Mouse (Mus musculus): ENCODE measurements around the gene Smo.
"Not testable (repeated sequence)": the region's sequence is repeated elsewhere in the genome, so short reads cannot be mapped to it uniquely, and the experiment has no call there.

Smo gene

DNA sequence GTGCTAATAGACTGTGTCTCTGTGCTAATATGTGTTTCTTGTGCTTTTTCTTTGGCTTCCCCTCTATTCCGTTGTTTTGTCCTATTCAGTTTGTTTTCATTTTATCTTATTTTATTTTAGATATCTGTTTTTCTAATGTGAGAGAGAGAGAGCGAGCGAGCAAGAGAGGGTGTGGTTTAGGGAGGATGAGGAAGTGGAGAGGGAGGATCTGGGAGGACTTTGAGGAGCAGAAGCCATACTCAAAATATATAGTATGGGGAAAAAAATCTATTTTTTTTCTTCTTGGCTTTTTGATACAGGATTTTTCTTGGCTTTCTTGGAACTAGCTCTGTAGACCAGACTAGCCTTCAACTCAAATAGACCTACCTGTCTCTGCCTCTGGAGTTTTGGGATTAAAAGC is 7.3 kb upstream of the Smo start:
- no peak for DNase-seq

DNA sequence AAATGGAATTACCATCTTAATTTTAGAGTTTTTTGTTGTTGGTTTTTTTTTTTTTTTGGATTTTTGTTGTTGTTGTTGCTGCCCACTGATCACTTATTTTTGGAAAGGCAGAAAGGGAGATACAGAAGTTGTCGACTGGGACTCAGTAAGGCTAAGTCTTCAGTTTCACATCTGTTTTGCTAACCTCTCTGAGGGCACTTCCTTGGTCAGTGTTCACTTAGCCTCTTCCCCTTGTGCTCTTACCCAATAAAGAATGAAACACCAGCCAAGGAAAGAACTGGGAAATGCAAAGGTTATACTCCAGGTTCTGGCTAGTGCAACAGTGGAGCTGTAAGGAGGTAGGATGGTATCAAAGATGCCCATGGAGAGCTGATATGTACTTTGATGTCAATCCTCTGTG is 5.8 kb upstream of the Smo start:
- no peak for DNase-seq

DNA sequence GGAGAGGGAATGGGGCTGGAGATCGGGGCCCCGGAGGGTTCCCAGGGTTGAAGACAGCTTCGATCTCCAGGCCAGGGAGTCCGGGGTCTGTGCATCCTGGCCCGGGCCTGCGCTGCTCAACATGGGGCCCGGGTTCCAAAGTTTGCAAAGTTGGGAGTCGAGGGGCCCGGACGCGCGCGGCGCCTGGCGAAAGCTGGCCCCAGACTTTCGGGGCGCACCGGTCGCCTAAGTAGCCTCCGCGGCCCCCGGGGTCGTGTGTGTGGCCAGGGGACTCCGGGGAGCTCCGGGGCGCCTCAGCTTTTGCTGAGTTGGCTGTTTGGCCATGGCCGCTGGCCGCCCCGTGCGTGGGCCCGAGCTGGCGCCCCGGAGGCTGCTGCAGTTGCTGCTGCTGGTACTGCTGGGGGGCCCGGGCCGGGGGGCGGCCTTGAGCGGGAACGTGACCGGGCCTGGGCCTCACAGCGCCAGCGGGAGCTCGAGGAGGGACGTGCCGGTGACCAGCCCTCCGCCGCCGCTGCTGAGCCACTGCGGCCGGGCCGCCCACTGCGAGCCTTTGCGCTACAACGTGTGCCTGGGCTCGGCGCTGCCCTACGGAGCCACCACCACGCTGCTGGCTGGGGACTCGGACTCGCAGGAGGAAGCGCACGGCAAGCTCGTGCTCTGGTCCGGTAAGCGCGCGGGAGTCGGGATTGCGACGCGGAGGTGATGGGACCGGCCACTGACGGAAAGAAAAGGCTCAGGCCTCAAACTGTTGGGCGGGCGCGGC is 567 bp downstream of the Smo start:
- peak; percentile 58 for DNase-seq

DNA sequence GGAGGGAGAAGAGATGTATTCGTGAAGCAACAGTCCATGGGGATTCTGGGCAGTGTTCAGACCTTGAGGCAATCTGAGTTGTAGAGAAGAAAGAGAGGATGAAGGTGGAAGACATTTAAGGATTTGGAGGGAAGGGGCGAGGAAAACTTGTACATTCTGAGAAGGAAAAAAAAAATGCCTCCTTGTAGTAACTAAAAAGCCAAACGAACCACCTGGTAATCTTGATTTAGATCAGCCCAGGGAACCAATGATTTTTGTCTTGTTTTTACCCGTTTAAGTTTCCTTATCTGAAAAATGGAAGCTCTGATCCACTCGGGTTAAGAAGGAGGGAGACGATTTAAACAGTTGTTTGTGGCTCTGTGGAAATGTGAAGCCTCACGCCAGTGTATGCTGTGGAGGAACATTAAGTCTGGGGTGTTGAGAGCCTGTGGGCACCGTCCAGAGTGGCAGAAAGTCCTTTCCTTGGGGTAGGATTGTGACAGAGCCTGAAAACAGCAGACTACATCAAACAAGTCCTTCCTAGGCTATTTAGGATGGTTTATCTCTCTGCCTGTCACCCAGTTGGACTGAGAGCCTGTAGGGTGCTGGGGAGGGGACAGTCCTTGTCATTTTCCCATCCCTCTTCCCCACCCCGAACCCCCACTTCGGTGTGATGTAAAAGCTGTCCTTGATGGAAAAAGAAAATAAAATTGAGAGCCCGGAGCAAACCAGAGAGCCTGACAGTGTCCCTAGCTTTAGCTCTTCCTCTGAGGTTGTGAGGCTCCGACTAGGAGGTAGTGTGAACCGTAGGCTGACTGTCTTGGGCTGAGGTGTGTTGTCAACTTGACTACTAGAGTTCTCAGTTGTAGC is 1.5 kb downstream of the Smo start:
- DNase-seq = no peak

DNA sequence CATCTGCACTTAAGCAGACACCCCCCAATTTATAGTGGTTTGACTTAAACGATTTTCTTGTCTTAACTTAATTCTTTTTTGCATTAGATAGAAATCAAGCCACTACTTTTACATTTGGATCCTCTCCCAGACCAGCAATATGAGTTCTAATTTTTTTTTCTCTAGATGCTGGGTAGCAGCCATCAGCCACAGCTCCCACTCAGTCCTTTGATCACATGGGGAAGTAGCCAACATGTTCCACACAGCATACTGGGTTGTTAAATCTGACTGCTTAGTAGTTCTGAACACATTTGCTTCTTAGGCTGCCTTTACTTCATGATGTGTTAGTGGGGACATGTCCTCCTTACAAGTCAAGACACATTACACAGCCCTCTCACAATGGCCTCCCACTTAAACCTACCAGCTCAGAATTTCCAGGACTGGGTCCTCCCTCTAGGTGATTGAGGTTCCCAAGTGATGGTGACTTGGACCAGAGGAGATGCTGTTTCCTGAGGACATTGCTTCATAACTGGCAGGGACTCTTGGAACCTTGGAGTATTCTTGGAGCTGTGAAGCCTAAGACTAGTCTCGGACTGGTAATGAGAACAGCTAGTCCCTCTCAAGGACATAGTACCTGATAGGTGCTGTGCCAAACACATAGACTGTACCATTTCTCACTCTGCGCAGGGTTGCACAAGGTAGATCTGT is 16.3 kb downstream of the Smo start:
- DNase-seq = no peak

DNA sequence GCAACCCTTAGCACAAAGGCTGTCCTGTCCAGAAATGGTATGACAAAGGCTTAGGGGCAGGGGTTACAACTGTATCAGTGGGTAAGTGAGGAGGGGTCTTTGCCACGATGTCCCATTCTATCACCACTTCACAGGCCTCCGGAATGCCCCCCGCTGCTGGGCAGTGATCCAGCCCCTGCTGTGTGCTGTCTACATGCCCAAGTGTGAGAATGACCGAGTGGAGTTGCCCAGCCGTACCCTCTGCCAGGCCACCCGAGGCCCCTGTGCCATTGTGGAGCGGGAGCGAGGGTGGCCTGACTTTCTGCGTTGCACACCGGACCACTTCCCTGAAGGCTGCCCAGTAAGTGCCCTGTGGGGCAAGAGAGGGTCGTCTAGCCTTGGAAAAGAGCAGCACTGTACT is 18.0 kb downstream of the Smo start:
- DNase-seq = no peak

DNA sequence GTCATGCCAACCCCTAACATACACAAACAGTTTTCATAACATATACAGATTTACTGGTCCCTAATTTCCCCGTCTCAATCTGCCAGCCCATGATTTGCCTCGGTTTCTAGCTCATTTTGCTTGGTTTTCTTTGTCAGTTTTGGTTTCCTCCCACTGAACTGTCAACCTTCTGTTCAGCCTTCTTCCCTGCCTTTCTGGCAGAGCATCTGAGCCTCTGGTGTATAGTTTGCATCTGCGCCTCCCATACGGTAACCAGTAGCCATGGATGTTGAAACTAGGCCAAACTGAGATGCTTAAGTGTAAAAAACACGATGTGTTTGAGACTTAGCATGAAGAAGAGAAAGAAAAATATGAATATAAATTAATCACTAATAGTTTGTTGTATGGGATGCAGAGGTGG is 20.7 kb downstream of the Smo start:
- no peak for DNase-seq

DNA sequence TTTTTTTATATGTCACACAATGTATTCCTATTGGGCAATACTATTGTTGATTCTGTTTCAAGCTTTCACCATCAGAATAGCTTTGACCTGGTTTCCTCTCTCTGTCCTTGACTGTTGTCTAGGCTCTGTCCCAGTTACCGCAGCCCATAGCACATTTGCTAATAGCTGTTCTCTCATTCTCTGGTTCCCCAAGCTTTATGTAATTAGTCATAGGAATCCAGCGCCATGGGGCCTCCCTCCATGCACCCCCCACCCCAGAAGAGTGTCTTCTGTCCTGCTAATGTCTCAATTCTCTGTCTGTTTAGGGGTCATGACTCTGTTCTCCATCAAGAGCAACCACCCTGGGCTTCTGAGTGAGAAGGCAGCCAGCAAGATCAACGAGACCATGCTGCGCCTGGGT is 21.2 kb downstream of the Smo start:
- DNase-seq = no peak

DNA sequence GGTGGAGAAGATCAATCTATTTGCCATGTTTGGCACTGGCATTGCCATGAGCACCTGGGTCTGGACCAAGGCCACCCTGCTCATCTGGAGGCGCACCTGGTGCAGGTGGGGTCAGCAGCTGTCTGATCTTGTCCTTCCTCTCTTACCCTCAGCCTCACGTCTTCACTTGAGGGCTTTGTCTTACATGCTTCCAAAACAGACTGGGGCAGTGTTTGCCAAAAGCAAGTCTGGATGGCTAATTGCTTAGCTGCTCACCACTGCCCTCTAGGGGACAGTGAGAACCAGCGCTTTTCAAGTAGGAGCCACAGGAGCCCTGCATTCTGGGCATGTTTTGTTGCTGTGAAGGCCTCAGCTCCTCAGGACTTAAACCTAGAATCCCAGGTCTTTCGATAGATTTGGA is 23.1 kb downstream of the Smo start:
- peak; percentile 85 for DNase-seq

DNA sequence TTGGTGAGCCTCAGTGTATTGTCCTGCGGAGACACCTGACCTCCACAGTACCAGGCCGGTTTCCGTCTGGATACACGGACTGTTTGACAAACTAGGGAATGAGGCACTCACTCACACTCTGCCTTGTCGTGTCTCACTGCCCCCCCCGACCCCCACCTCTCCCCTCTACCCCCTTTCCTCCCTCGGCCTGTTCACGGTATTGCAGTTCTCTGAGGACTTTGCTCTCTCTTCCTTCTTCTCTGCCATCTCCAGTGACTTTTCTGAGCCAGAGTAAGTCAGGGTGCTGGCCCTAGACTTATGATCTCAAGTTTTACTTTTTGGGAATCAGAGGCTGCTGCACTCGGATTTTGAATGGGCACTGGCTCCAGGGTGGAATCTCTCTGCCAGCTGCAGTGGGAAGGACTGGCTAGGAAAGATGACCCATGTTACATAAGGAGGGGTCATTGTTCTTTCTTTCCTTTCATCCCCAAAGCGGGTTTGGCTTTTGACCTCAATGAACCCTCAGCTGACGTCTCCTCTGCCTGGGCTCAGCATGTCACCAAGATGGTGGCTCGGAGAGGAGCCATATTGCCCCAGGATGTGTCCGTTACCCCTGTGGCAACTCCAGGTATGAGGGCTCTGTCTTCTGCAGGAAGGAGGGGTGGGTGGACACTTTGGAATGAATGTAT is 23.8 kb downstream of the Smo start:
- DNase-seq = no peak

DNA sequence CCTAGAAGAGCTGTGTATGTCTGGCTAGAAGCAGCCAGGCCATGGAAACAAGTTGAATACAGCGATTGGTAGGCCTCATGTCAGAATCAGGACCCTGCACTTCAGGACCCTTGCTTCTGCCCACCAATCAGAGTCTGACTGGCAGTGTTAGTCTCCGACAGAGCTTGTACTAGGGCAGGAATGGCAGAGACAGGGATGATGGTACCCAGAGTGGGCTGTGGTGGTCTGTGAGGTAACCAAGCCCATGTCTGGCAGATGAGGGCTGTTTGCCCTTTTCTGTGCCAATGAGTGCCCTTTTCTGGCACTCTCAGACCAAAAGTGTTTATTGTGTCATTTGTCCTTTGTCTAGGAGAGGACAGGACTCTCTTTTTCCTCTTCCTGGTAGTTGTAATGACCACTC is 25.1 kb downstream of the Smo start:
- DNase-seq = not testable (repeated sequence)

DNA sequence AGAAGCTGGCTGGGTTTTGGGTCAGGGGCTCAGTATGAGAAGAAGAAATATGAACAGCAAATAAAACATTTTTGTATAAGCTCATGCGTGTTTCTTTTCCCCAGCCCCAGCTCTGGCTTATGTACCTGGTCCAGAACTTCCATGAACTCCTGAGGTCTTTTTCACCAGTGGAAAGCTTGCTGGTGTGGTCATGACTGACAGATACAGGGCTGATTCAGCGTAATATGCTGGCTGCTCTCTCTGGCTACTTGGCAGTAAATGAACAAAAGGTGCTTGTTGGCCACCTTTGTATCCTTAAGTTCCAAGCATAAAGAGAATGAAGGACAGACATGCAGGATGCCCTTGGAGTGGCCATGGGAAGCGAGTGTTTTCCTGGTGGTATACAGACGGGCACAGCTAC is 26.0 kb downstream of the Smo start:
- DNase-seq = no peak

DNA sequence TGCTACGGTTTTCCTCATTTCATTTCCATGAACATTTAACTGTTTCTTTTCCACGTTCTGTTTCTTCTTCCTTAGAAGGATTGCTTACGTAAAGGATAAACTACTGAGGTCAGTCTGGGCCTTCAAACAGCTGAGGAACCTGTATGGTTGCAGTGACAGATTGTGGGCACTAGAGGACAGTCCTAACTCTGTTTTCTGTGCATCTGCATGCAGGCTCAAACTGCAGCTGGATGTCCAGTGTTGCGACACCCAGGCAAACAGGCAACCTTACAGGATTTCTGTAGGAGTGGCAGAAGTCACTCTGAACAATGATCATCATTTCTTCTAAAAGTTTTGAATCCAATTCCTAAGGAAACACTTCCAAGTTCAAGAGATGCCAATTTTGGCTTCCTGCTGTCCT is 27.2 kb downstream of the Smo start:
- peak; percentile 70 for DNase-seq

DNA sequence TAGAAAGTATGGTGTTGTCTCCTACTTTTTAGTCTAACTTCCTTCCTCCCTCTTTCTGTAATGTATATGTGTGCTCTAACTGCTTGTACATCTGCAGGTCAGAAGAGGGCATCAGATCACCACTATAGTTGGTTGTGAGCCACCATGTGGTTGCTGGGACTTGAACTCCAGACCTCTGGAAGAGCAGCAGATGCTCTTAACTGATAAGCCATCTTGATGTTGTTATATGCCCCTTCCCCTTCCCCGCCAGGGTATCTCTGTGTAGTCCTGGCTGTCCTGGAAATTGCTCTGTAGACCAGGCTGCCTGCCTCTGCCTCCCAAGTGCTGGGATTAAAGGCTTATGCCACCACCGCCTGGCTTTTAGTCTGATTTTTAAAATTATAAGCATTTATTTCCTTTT is 31.6 kb downstream of the Smo start:
- no peak for DNase-seq

DNA sequence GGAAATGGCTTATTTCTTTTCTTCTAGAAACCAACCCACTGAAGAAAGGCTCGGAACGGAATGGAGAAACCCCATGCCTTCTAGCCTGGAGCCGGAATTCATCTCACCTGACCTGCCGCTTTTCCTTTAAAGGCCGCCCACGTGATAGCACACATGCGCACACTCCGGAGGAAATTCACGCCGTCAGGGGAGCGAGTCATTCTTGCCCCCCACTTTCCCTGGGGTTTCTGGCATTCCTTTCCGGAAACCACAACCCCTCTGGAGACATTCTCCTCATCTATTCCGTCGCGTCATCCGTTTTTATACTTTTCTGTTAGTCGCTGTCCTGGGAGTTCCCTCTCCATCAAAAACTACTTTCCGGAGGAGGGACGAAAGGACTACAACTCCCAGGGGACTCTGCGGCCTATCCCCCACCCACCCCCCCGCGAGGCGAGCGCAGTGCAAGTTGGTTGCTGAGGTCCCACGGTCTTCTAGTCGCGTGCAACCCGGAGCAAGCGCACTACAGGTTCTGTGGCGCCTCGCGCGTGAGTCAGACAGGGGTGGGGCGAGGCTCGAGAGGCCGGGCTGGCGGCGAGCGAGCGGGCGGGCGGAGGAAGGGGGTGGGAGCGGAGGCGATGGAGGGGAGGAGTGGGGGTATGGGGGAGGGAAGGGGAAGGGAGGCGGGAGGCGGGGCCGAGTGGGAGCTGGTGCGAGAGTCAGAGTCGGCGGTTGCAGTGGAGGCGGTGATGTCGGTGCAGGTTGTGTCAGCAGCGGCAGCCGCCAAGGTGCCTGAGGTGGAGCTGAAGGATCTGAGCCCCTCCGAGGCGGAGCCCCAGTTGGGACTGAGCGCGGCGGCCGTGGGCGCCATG is 32.7 kb downstream of the Smo start, which contains the start of gene Ahcyl2:
TSS of gene Ahcyl2 (plus strand) at position 199 of the 848 bp plus-strand sequence.
- peak; percentile 98 for DNase-seq

DNA sequence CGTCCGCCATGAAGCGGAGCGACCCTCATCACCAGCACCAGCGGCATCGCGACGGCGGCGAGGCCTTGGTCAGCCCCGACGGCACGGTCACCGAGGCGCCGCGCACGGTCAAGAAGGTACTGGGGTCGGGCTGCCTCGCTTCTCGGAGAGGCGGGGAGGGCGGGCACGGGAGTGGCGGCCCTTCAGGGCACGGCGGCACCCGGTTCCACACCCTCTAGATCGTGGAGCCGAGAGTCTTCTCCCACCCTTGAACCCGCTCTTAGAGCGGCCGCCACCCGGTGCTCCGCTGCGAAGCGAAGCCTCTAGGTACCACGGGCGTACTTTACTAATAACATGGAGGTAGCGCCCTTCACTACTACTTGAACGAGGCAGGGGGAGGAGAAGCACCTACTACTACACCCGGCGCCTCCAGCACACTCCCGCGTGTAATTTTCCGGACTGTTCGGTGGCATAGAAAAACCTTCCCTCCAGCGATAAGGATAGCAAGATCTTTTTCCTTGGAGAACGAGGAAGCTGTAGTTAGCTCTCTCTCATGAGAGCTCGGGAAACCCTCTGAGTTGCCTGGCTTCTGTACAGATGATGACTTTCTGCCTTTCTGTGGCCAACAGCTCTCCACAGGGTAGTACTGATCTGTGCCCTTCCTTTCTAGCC is 33.6 kb downstream of the Smo start:
- DNase-seq = peak; percentile 38

DNA sequence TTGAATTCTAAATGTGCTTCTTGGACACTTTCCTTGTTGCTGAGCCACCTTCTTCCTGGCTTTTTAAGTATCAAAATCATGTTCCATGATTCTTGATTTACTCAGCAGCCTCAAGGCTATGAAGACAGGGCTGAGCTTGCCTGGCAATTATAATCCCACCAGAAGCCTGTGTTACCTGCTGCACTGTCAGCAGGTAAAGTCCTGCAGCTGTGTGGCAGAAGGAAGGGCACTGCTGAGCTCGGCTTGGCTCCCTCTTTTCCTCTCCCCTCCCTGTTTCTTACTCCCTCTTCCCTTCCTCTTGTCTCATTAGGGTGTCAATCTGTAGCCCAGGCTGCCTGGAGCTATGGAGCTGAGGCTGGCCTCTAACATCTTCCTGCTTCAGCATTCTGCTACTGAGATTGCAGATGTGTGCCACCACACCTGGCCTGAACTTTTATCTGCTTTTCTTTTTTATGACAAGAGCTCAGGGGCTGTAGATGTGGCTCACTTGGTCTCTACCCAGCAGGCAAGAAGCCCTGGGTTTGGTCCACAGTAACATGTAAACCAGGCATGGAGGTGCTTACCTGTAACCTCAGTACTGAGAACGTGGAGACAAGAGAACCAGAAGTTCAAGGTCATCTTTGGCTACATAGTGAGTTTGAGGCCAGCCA is 35.5 kb downstream of the Smo start:
- DNase-seq = no peak

DNA sequence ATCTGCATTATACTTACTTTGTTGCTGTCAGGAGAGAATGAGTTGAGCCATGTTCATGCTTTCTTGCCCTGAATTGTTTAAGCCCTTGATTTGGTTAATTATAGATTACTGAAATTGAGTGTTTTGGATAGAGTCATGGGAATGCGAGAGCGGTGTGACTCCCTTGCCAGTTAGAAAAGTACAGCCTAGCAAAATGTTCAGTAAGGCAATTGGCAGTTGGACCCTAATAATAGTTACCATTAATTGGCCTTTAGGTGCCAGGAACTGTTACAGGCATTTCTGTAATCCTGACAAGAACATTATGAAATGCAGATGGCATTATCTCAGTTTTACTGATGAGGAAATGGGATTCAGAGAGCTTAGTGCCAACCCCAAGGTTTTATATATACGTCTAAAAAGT is 36.9 kb downstream of the Smo start:
- no peak for DNase-seq

DNA sequence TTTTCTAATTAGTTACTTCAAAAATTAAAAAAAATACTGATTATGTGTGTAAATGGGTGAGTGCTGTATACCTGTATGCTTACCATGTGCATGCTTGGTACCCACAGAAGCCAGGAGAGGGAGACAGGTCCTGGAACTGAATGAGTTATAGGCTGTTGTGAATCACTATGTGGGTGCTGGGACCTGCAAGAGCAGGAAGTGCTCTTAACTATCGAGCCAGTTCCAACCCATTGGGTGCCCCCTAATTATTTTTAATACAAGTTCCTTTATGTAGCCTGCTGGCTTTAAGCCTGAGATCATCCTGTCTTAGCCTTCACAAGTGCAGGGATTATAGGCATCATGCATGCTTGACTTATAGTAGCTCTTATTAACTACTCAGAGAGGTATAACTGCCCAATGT is 38.9 kb downstream of the Smo start:
- no peak for DNase-seq

DNA sequence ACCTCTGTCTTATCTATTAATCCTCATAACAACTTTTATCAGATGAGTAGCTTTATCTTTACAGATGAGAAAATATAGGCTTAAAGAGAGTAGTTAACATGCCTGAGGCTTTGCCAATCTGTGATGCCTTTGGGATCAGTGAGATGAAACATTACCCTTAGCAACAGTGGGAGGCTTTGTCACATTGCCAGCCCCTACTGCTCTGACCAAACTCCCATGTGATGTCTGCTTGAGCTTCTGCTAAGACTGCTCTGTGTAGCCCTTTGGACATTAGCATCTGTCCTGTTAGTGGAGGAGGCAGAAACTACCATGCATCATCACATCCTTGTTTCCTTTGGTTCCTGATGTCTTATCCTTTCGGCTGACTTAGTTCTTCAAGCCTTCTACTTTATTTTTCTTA is 40.3 kb downstream of the Smo start:
- DNase-seq = no peak
